Mouse (Mus musculus) midbrain, embryonic 11.5 days (tissue): ENCODE results near the gene Trim54. TPM values are rescaled to one million over a fixed set of nuclear protein-coding genes. Genes with fewer than 3 reads are reported as not detected.

Experiments used
- ATAC-seq: fragments of 200-750 bp; cut with Nextera tagmentation; 2 replicates; pipeline ENCODE4 v1.8.0; 2017; ENCODE audit warnings: moderate TSS enrichment, moderate library complexity; ENCODE audit not compliant: low FRiP score
- DNase-seq: peaks from one replicate; pipeline ENCODE4 v3.0.0; 2015; ENCODE audit warnings: low spot score; ENCODE audit errors: missing footprints
- H3K27ac ChIP-seq: fragments of 300-500 bp; sonication (generic); 2 replicates; pipeline ENCODE4 v1.5.1; 2014; ENCODE audit warnings: low read depth, low read length
- H3K27me3 ChIP-seq: fragments of 300-500 bp; sonication (generic); 2 replicates; pipeline ENCODE4 v1.6.1; 2014; ENCODE audit warnings: mild to moderate bottlenecking, low read length, moderate library complexity, mixed read lengths; ENCODE audit not compliant: control insufficient read depth, insufficient read depth
- H3K36me3 ChIP-seq: fragments of 300-500 bp; sonication (generic); 2 replicates; pipeline ENCODE4 v1.6.1; 2014; ENCODE audit warnings: mild to moderate bottlenecking, low read length, moderate library complexity, mixed read lengths; ENCODE audit not compliant: control insufficient read depth, insufficient read depth
- H3K4me1 ChIP-seq: fragments of 300-500 bp; sonication (generic); 2 replicates; pipeline ENCODE4 v1.6.1; 2014; ENCODE audit warnings: low read length; ENCODE audit not compliant: control insufficient read depth, insufficient read depth
- H3K4me2 ChIP-seq: fragments of 300-500 bp; sonication (generic); 2 replicates; pipeline ENCODE4 v1.6.1; 2014; ENCODE audit warnings: mild to moderate bottlenecking, moderate library complexity
- H3K4me3 ChIP-seq: fragments of 300-500 bp; sonication (generic); 2 replicates; pipeline ENCODE4 v1.5.1; 2014; ENCODE audit warnings: low read depth, low read length
- H3K9ac ChIP-seq: fragments of 300-500 bp; sonication (generic); 2 replicates; pipeline ENCODE4 v1.6.1; 2014; ENCODE audit warnings: low read length
- H3K9me3 ChIP-seq: fragments of 300-500 bp; sonication (generic); 2 replicates; pipeline ENCODE4 v1.6.1; 2016; ENCODE audit warnings: low read length; ENCODE audit not compliant: control insufficient read depth
- WGBS: fragments of 180-500 bp; shearing (Covaris S2); extraction: QIAGEN DNeasy Blood & Tissue Kit; methylation state at CpG from one replicate; pipeline ENCODE4 v1.1.7; 2014; 5-methylcytosine and 5-hydroxymethylcytosine counted together
- polyA plus RNA-seq: library from polyadenylated mRNA; unstranded; fragments of >200 nt; fragmentation: Nextera tagmentation; extraction: Ambion mirVana; gene quantifications from 2 replicates; pipeline ENCODE4 v1.2.1, GENCODE M21; 2014

The Trim54 gene
- polyA plus RNA-seq, 1 experiment from 2014 or later = not detected

- WGBS = 42% methylated on average over 5 of the region's 5 CpGs
- no peaks in the 10 kb centered on the region for H3K27me3 ChIP-seq
- H3K36me3 ChIP-seq = no peaks in the 10 kb centered on the region
- no peak overlapping the region for H3K4me3 ChIP-seq
- H3K9me3 ChIP-seq = no peaks in the 10 kb centered on the region
- no peaks in the 10 kb centered on the region for H3K4me1 ChIP-seq
- no peak overlapping the region for H3K4me2 ChIP-seq
- H3K27ac ChIP-seq = no peak overlapping the region
- ATAC-seq (no peak), DNase-seq (no peak)
- no peak overlapping the region for H3K9ac ChIP-seq
These were observed 9.5 kb downstream of the Trim54 start for GRCm38 (mm10) chr5:31126050-31126449.

GRCm38 (mm10) chr5:31136730-31137424 is 20.4 kb downstream of the Trim54 start:
- Histone ChIP-seq H3K27ac (no peak overlapping the region), H3K36me3 (no peaks in the 10 kb centered on the region), H3K27me3 (peaks cover 51% of the 10 kb centered on the region), H3K4me1 (peaks cover 10% of the 10 kb centered on the region), H3K9ac (no peak overlapping the region), H3K4me2 (peak overlapping the region; percentile 38), H3K4me3 (no peak overlapping the region), H3K9me3 (no peaks in the 10 kb centered on the region)
- WGBS = 0% methylated on average over 33 of the region's 33 CpGs
- peak; percentile 89 for DNase-seq
- ATAC-seq = no peak

GRCm38 (mm10) chr5:31137658-31138057 is 21.1 kb downstream of the Trim54 start:
- no peaks in the 10 kb centered on the region for H3K9me3 ChIP-seq
- H3K27me3 ChIP-seq = peaks cover 51% of the 10 kb centered on the region
- H3K36me3 ChIP-seq = no peaks in the 10 kb centered on the region
- 2% methylated on average over 13 of the region's 13 CpGs for WGBS
- H3K4me3 ChIP-seq = peak overlapping the region; percentile 20
- H3K4me2 ChIP-seq = peak overlapping the region; percentile 38
- ATAC-seq (no peak), DNase-seq (peak; percentile 91)
- no peak overlapping the region for H3K9ac ChIP-seq
- peaks cover 10% of the 10 kb centered on the region for H3K4me1 ChIP-seq
- no peak overlapping the region for H3K27ac ChIP-seq

GRCm38 (mm10) chr5:31138241-31138967 is 21.9 kb downstream of the Trim54 start, which contains the start of gene Ucn:
TSS of gene Ucn (minus strand) at chr5:31138829.
- ATAC-seq (no peak), DNase-seq (peak; percentile 88)
- no peak within 1 kb of the TSS for H3K9ac ChIP-seq
- H3K36me3 ChIP-seq = no peaks in the 10 kb centered on the region
- peak within 1 kb of the TSS; percentile 38 for H3K4me2 ChIP-seq
- H3K4me1 ChIP-seq = peaks cover 10% of the 10 kb centered on the region
- no peaks in the 10 kb centered on the region for H3K9me3 ChIP-seq
- H3K4me3 ChIP-seq = peak within 1 kb of the TSS; percentile 20
- H3K27me3 ChIP-seq = peaks cover 51% of the 10 kb centered on the region
- H3K27ac ChIP-seq = no peak within 1 kb of the TSS
- WGBS = 2% methylated on average over 52 of the region's 52 CpGs

- Histone ChIP-seq H3K4me2 (no peak overlapping the region), H3K4me1 (peaks cover 10% of the 10 kb centered on the region), H3K9me3 (no peaks in the 10 kb centered on the region), H3K9ac (no peak overlapping the region), H3K27ac (no peak overlapping the region), H3K36me3 (no peaks in the 10 kb centered on the region), H3K4me3 (no peak overlapping the region), H3K27me3 (peaks cover 51% of the 10 kb centered on the region)
- ATAC-seq (no peak), DNase-seq (no peak)
- WGBS = 16% methylated on average over 9 of the region's 9 CpGs
These were observed 22.5 kb downstream of the Trim54 start for GRCm38 (mm10) chr5:31138968-31139425.

- no peak overlapping the region for H3K4me2 ChIP-seq
- no peaks in the 10 kb centered on the region for H3K9me3 ChIP-seq
- peaks cover 4% of the 10 kb centered on the region for H3K4me1 ChIP-seq
- no peak overlapping the region for H3K4me3 ChIP-seq
- no peak overlapping the region for H3K27ac ChIP-seq
- H3K27me3 ChIP-seq = no peaks in the 10 kb centered on the region
- H3K36me3 ChIP-seq = no peaks in the 10 kb centered on the region
- H3K9ac ChIP-seq = no peak overlapping the region
- no peak for ATAC-seq
- DNase-seq = no peak
- 90% methylated on average over 4 of the region's 4 CpGs for WGBS
These were observed 33.3 kb downstream of the Trim54 start for GRCm38 (mm10) chr5:31149781-31150180.

GRCm38 (mm10) chr5:31151746-31152145 is 35.2 kb downstream of the Trim54 start:
- no peak overlapping the region for H3K27ac ChIP-seq
- DNase-seq (no peak), ATAC-seq (no peak)
- no peaks in the 10 kb centered on the region for H3K27me3 ChIP-seq
- 92% methylated on average over 3 of the region's 3 CpGs for WGBS
- no peaks in the 10 kb centered on the region for H3K9me3 ChIP-seq
- no peak overlapping the region for H3K4me2 ChIP-seq
- H3K9ac ChIP-seq = no peak overlapping the region
- H3K36me3 ChIP-seq = no peaks in the 10 kb centered on the region
- peaks cover 4% of the 10 kb centered on the region for H3K4me1 ChIP-seq
- H3K4me3 ChIP-seq = no peak overlapping the region

GRCm38 (mm10) chr5:31153516-31154151 is 37.1 kb downstream of the Trim54 start:
- Histone ChIP-seq H3K9ac (peak overlapping the region; percentile 69), H3K4me3 (peak overlapping the region; percentile 58), H3K4me1 (peaks cover 4% of the 10 kb centered on the region), H3K4me2 (peak overlapping the region; percentile 86), H3K9me3 (no peaks in the 10 kb centered on the region), H3K27ac (no peak overlapping the region), H3K36me3 (peaks cover 16% of the 10 kb centered on the region), H3K27me3 (no peaks in the 10 kb centered on the region)
- ATAC-seq (0 out of 2 replicates have a peak, but pooled peaks have one; percentile 1), DNase-seq (peak; percentile 95)
- 43% methylated on average over 6 of the region's 6 CpGs for WGBS

- H3K4me2 ChIP-seq = peak within 1 kb of the TSS; percentile 86
- H3K27me3 ChIP-seq = no peaks in the 10 kb centered on the region
- peak within 1 kb of the TSS; percentile 69 for H3K9ac ChIP-seq
- peak within 1 kb of the TSS; percentile 58 for H3K4me3 ChIP-seq
- H3K27ac ChIP-seq = no peak within 1 kb of the TSS
- H3K36me3 ChIP-seq = peaks cover 19% of the 10 kb centered on the region
- under 1% methylated on average over 19 of the region's 19 CpGs for WGBS
- no peaks in the 10 kb centered on the region for H3K9me3 ChIP-seq
- H3K4me1 ChIP-seq = peaks cover 4% of the 10 kb centered on the region
- DNase-seq = peak; percentile 95
- peak; percentile 95 for ATAC-seq
These were observed 37.6 kb downstream of the Trim54 start, which contains the start of gene Mpv17 for GRCm38 (mm10) chr5:31154152-31154553. TSS of gene Mpv17 (minus strand) at chr5:31154251.
